Mouse (Mus musculus): ENCODE results near the gene Hoxa10.

Gene Hoxa10

DNA sequence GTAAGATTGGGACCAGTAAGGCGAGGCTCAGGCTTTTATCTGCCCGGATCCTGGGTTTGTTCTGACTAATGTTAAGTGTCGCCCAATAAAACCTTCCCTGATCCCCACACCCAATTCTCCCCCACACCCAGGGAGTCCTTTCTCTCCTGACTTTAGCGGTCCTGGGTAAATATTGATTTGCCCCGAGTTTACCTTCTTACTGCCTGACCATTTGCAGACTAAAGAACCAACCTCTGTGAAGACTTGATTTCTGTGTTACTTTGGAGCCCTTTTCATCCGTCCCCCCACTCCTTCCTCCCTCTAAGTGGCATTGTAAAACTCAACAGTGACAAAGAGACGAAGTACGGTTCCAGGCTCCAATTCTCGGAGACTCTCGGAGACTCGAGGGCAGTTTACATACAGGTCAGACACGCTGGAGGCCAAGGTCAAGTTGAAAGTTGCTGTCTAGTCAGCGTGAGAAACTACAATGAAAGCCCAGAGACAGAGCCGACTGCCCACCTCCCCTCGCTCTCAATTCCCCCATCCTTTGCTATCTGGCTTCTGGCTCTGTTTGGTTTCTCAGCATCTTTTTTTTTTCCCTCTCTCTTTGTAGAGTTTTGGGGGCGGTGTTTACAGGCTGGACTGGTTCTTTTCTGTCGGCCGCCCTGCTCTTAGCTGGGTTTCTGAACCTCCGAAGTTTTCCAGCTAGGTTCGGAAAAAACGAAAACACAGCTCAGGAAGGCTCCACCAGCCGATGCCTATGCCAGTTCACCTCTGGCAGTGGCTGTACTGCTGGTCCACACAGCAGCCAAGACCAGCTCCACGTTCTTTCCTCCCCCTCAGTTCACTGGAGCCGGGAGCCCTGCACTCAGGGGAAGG, 22.0 kb upstream of the Hoxa10 start:
- peak in 1 of 2 experiments; percentile 49 for DNase-seq

DNA sequence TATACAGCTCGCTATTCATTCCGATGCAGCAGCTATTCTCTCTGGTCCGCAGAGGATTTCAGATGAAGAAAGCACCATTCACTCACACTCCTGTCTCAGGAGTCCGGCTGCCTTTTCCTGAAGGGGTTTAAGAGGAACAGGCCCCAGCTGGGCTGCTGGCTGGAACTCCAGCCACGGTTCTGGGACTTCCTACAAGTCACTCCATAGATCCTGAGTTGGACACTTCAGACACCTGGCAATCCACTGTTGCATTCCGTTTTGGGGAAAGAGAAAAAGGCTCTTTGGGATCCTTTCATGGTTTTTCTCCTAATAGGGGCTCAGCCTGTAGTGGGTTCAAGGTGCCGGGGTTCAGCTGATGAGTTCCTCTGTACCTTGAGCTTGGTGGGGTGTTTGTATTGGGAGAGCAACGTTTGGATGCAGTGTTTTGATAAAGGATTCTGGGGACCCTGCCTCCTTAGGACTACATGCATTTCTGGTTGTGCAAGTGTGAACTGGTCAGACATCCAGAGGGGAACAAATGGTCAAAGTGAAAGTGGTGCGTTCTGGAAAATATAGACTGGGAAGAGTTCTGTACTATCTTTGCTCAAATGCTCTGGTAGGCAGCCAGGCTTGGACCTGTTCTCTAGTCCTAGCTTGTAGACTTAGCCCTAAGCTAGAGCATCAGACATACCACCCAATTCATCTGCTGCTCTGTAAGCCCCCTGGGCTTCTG, 21.3 kb upstream of the Hoxa10 start:
- DNase-seq: peak in 1 of 2 experiments; percentile 25

DNA sequence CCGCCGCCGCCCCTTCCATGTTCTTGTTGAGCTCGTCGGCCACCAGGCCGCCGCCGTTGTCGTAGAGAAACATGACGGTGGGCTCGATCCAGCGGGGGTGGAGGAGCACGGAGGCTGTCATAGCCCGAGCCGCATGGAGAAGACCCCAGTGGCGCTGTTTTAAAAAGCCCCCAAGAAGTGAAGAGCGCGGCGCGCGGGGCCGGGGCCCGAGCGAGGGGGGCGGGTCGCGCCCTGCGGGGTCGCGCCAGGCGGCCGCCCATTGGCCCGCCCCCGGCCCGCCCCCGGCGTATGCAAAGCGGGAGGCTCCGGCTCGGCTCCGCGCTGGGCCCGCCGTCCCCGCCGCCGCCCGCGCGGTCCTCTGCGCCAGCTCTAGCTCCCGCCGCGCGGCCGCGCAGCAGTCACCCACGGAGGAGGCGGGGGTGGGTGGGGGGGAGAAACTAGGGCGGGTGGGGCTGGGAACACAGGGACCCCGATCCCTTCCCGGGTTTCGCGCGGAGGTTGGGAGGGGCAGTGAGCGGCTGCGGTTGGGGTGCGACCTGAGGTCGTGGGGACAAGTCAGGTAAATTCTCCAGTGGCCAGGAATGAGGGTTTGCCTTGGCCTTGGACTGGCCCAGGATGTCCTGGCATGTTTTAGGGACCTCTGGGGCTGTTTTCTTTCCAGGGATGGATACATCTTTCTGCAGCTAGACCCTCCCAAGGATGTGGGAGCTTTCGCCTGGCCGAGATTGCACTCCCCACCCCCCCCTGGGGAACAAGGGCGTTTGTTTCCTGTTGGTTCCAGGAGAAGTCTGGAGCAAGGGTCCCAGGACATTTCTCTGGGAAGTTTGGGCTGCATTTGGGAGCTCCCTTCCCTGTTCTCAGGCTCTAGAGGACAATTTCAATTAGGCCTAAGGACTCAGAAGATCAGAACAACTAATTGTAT, 20.3 kb upstream of the Hoxa10 start, which contains the start of gene Hoxa13:
Gene Hoxa13 (minus strand): TSS at position 227 of the 922 bp plus-strand sequence.
- peak in 1 of 2 experiments; percentile 19 for DNase-seq

DNA sequence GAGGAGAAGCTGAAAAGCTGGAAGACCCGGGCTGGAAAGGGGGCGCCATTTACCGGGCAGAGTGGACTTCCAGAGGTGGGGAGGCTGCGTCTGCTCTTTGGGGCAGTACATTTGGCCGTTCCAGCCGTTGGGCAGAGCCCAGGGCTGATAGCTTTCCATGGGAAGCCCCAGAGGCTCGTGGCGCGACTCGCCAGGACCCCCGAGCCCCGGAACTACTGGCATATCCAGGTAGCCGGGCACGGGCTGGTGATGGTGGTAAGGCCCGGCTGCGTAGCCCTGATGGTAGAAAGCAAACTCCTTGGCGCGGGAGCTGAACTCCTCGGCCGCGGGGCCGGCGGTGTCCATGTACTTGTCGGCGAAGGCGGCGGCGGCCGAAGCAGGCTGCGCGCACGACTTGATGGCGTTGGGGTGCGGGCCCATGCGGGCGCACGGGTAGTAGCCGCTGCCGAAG, 19.2 kb upstream of the Hoxa10 start:
- DNase-seq: peak in 1 of 2 experiments; percentile 37

DNA sequence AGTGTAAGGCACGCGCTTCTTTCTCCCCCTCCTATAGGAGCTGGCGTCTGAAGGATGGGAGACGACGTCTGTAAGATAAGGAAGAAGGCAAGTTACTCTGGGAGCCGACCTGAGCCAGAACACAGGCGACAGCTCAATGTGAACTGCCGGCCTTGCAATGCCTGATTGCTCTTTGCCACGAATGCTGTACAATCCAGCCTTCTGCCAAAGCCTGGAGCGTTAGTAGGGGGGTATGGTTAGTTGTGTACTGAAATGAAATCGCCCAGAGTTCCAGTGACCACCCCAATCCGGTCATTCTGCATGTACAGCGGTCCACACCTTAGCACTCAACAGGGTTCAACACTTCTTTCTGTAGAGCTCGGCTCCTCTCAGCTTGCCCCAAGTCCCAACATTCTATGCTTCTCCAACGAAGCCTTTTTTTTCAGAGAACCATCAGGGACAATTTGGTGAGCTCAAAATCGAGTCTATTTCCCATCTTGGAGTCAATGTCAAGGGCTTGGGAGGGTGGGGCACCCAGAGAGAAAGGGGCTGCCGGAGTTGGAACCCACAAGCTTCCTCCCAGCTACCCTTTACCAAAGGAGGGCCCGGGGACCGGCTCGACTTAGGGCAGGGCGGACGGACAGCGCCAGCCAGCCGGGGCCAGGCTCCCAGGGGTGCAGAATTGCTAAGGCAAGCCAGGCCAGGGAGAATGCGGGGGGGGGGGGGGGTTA, 18.6 kb upstream of the Hoxa10 start:
- DNase-seq: peak in 1 of 2 experiments; percentile 48

DNA sequence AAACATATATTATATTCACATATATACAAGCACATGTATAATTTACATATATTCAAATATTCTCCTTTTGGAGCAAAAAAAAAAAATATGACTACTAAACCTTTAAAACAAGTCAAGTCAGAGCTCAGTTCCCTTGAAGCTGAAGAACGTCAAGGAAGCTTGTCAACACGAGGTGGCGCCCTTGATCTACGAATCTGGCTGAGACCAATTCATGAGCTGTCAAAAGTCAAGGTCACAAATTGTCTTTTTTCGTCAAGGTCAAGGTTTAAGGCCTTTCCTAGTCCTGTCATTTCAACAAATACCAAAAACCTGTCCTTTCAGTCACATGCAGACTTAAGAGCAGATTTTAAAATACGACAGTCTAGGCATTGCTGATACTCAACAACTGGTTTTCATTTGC, 16.3 kb upstream of the Hoxa10 start:
- DNase-seq: peak; percentile 91 to 93

DNA sequence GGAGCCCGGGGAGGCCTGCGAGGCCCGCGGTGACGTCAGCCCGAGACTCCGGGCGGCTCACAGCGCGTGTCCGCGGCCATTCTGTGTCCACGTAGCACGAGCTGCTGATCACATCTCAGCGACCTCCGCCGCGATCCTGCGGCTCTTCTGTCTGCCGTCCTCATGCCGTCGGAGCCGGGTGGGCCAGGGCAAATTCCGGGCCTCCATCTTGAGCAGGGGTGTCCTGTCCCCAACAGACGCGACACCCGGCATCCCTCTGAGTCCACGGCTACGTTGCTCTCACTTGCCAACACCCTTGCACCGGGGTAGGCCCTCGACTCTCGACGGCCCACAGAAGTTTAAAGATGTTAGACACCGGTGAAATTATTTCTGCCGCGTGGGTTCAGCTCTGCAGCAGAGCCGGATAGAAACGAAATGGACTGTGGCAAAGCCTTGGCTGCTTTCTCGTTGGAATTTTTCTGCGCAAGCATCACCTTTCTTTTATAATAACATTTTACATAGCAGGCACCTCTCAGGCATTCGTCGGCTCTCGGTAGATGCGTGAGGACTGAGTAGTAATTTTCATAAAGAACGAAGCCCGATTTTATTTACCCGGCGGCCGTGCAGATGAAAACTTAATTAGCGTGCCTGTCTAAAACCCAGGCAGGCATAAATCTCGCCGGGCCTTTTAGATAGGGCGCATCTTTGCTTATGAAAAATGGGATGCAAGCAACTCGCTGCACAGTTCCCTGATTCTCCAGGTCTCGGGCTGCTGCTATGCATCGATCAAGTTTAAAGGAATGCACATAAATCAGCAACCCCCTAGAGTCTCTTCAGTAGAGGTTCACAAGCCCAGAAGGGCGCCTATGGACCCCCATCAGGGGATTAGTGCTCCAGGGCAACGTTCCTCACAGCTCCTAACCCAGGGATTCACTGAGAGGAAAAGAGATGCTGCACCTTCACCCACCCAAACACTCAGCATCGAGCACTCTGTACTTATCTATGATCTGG, 13.2 kb upstream of the Hoxa10 start:
- DNase-seq: peak in 1 of 2 experiments; percentile 62

DNA sequence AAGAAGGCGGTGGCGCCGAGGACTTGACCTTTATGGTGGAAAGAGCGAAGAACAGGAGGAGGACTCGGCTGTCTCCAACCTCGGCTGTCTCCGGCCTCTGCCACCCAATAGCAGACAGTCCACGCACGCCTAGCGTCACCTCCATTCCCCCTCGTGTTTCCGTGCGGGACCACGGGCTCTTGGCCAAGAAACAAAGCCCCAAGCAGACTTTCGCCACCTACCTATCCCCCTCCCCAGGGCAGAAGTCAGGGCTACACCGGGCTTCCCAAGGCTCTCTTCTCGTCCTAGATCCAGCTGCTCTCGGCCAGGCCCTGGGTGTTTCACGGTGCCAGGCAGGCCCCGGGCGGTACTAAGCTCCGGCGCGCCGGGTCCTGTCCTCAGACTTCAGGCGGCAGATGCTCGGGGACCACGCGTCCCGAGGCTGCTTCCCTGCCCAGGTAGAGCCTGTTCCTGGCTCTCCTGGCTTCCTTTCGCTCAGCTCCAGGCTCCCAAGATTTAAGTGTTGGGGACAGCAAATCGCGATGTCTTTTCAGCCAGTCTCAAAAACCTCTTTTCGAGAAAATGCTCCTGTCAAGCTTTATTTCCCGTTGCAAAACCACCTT, 12.2 kb upstream of the Hoxa10 start:
- peak in 1 of 2 experiments; percentile 46 for DNase-seq

DNA sequence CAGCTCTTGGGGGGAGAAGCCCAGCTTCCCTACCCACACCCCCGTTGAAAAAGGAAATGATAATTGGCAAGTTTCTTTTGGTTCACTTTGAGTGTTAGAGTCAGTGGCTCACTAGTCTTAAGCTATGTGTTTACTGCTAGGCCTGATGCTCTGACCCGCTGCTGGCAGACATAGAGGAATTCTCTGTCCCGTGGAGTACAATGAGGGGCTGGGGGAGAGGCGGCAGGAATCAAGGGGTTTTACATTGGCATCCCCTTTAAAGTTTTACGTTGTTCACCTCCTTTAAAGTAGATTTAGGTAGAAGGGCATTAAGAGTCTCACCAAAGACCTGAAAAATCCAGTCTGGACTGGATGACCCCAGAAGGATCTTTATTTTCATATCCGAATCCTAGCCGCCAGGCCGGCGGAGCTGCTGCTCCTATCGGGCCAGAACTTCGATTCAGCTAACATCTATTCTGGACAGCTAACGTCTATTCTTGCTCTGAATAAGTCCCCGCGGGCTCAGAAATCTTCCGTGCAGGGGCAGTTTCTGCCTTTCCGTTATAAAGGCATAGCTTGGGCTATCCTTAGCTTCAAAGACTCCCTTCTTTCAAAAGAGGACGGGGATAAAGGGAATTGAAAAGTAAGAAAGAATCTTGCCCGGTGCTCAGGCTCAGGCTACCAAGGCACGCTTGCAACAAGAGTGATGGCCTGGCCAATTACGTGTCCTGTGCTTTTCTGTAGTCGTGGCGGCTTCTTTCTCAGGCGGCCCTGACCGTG, 11.5 kb upstream of the Hoxa10 start:
- DNase-seq: no peak

DNA sequence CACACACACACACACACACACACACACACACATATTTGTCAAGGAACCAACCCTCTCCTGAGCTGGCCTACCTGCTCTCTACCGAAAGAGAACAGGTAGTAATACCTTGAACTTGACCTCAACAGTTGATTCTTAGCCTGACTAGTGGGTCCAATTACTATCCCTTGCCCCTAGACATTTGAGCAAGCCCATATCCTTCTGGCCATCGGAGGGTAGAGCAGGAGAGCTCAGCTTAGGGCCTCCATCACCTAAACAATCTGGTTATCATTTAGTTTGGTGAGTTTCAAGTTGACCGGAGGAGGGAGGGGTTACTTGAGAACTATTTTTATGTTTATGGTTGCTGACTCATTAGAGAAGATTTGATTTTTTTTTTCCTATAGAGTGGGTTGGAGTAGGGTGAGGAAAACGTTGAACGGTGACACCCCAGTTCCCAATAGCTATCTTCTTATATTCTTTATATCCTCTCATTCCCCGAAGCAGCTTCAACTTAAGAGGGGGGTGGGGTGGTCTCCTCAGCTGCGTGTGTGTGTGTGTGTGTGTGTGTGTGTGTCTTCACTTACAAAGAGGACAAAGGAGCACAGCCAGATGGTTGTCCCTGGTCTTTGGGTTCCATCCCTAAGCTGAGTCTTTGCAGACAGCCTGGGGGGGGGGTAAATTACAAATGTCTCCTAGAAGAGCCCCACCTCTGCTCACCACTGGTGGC, 10.7 kb upstream of the Hoxa10 start:
- no peak for DNase-seq

DNA sequence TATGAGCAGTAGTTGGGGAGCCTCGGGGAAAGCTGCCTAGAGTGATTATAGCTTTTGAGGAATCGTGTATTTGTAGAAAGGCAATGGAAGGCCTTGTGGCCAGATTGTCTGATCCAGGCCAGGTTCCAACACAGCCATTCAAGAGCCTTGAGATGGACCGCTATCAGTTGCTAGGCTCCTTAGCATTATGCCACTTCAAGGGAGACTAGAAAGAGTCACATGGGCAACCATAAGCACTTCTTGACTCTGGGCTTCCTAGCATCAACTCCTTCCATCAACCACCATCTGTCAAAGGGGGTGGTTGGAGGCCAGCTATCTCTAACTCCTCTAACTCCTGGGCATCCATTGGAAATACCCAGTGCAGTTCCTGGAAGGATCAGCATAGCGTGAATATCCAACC, 9.2 kb upstream of the Hoxa10 start:
- no peak for DNase-seq

DNA sequence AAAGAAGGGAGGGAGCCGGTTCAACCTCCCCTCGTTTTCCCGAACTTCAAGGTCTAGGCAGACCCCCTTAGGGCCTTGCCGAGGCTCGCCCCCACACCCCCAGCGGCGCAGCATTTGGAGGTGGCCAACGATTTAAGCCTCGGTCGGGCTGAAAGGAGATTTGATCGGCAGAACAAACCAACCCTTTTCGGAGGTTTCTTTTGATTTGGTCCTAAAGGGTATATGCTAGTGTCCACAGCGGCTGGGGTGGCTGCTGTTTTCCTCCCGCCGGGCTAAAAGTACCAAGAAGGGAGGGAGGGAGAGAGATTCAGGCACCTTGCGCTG, 8.7 kb upstream of the Hoxa10 start:
- DNase-seq: no peak

DNA sequence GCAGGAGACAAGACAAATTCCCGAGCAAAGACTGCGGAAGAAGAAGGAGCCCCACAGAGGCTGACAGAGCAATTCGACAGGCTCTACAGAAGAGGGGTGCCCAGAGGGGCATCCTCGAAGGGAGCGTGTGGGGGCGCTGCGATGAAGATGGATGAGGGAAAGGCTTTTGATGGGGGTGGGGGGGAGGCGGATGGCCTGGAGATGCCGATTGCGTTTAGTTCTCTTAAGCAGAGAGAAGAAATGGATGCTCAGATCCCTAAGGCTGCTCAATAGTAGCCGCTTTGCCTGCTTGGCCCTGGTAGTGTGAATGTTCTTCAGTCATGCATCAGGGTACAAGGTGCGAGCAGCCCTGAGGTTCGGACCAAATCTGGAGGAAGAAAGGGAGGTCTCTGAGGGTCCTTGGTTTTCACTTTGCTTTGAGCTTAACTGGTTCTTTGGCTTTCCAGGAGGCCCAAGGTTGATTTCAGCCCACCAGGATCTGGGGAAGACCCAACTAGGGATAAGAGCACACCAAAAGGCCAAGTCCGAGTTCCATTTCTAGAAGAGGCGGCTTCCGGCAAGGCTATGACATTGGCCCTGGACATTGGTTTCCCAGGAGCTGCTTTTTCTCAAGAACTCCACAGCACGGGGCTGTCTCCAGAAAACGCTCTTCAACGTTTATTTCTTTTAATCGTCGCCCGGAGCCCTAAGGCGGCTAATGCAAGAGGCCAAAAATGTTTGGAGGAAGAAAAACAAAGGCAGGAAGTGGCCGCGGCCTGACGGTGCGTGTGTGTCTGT, 8.2 kb upstream of the Hoxa10 start:
- DNase-seq: no peak

DNA sequence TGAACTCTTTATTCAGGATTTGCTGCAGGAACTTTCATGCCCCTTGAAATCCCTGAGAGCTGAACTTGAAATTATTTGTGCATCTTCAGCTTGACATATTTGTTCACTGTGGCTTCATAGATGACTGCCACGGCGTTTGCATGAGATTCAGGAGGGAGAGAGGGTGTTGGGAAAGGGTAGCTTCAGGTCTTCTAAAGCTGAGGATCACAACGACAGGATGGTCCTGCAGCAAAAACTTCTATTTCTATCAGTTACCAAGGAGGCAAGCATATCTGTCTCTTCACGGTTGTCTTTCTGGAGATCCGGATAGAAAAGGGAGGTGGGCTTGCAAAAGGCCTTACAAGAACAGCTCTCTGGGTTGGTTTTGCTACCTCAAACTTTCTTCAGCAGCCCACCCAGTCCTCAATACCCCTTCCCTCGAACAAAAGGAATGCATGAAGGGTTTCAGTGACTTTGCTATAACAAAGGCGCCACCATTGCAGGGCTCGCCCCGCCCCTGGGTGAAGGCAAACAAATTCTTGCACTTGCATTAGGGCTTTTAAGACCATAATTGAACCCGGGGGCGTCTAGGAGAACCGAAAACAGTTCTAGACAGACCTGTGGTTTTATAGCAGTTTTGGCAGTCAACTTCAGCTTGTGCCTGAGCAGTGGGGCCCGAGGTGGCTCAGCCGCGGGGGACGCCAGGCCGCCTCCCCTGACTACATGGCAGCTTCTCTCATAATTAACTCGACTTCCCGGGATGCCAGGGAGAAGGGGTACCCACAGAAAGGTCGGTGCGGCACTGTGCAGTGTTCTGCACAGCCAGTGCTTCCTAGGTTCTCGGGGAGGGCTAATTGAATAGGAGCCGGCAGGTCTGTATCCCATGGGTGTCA, 7.3 kb upstream of the Hoxa10 start:
- no peak for DNase-seq

DNA sequence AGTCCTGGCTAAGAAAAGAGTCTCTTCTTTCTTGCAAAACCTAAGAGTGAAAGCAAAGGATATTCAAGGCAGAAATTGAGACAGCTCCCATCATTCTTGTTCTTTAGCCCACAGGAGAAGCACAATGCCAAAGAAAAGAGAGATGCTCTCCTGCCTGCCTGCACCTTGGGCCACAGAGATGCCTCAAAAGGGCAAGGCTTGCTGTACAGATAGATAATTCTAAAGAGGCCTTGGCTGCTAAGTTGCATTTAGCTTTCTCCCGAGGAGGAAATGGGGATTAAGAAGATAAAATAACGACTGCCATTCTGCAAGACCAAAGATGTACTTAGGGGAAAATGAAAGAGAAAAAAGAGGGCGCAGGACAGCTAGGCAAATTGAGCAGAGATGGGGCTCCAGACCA, 6.3 kb upstream of the Hoxa10 start:
- DNase-seq: no peak

DNA sequence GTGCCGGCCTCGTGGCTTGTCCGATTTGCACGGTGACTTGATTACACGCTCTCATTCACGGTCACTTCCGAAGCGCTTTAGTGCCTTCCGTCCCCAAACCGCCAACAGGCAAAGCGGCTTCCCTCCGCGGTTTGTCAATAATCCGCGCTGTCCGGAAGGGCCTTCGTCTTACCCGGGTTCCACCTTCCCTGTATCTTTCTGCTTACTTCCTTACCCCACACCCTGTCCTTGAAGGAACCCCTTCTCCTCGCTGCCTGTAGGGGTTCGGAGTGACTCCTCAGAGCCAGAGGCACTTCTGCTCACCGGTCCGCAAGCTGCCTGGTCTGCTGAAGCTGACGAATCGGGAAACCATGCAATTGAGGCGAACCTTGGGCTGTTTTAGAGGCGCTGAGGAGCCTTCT, 5.7 kb upstream of the Hoxa10 start:
- no peak for DNase-seq

DNA sequence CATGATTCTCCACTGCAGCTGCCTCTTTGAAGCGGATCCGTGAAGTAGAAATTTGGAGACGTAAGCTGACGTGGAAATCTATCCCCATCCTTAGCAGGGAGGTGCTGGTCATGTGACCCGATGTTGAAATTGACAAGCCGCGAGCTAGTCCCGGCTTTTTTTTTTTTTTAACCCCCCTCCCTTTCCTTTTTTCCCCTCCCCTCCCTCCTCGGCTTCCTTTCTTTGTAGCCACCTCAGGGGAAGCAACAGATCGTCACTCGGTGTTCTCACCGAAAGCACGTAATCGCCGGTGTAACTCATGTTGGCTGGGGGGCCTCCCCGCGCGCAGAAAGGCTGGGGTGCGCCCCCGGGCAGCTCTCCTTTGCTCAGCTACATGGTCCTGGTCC, 5.1 kb upstream of the Hoxa10 start, which contains the start of gene Hoxa11:
Gene Hoxa11 (minus strand): TSS at position 54 of the 386 bp plus-strand sequence.
- no peak for DNase-seq
